Mouse (Mus musculus) ES-Bruce4 (cell line): ENCODE data around the gene Ptpn13.

Experiments used
- CTCF ChIP-seq: IDR thresholded peaks from one replicate; pipeline ENCODE4 v1.8.1; 2011; ENCODE audit warnings: low read depth, low read length
- EP300 ChIP-seq: IDR thresholded peaks from 2 replicates; pipeline ENCODE4 v1.6.1; 2011; ENCODE audit warnings: low read depth, low read length; ENCODE audit not compliant: insufficient read depth
- POLR2A ChIP-seq: IDR thresholded peaks from one replicate; pipeline ENCODE4 v1.8.1; 2011; ENCODE audit warnings: low read length; ENCODE audit not compliant: insufficient read depth

- TF ChIP-seq CTCF (no peak), EP300 (no peak), POLR2A (no peak)
These were observed 189.4 kb downstream of the Ptpn13 start for GRCm38 (mm10) chr5:103614356-103614755.
